Mouse (Mus musculus) liver, embryonic 14.5 days (tissue): ENCODE measurements around the gene Ankk1. TPM values are rescaled to one million over a fixed set of nuclear protein-coding genes. Genes with fewer than 3 reads are reported as not detected.

Source experiments
- ATAC-seq: fragments of 200-750 bp; cut with Nextera tagmentation; 2 replicates; pipeline ENCODE4 v1.8.0; 2017; ENCODE audit warnings: moderate number of reproducible peaks, mild to moderate bottlenecking, moderate library complexity; ENCODE audit not compliant: insufficient read depth
- DNase-seq, 3 experiments: peaks; one replicate each; pipeline ENCODE4 v3.0.0-alpha.2; 2012 to 2013; ENCODE audit warnings: low read depth in 3 of 3, low spot score in 3 of 3
- H3K27ac ChIP-seq: fragments of 300-500 bp; sonication (generic); 2 replicates; pipeline ENCODE4 v1.5.1; 2014; ENCODE audit warnings: moderate library complexity, mild to moderate bottlenecking, control low read depth, inconsistent platforms
- H3K27me3 ChIP-seq: fragments of 300-500 bp; sonication (generic); 2 replicates; pipeline ENCODE4 v1.6.1; 2014; ENCODE audit warnings: mild to moderate bottlenecking, low read length, moderate library complexity; ENCODE audit not compliant: control insufficient read depth, insufficient read depth
- H3K36me3 ChIP-seq: fragments of 300-500 bp; sonication (generic); replicated peaks from 2 replicates; pipeline ENCODE4 v1.6.1; 2014; ENCODE audit warnings: low read depth; ENCODE audit not compliant: control insufficient read depth, insufficient read depth
- H3K4me1 ChIP-seq, 2 experiments: fragments of 200-500 bp in 1 of 2; fragments of 300-500 bp in 1 of 2; sonication (generic) in 1 of 2; replicated peaks; 2 replicates each; pipeline ENCODE4 v1.6.1; 2012 to 2014; ENCODE audit warnings: antibody characterized with exemption in 1 of 2, inconsistent platforms in 1 of 2, low read length in 1 of 2; ENCODE audit not compliant: control insufficient read depth in 2 of 2, insufficient read depth in 2 of 2
- H3K4me2 ChIP-seq: fragments of 300-500 bp; sonication (generic); 2 replicates; pipeline ENCODE4 v1.6.1; 2014; ENCODE audit warnings: low read depth, mild to moderate bottlenecking, control low read depth, moderate library complexity
- H3K4me3 ChIP-seq, 2 experiments: fragments of 200-500 bp in 1 of 2; fragments of 300-500 bp in 1 of 2; sonication (generic) in 1 of 2; 2 replicates each; pipeline ENCODE4 v1.5.1; 2012 to 2014; ENCODE audit warnings: low read depth in 2 of 2, low read length in 2 of 2, mild to moderate bottlenecking in 2 of 2, control low read depth in 1 of 2, inconsistent platforms in 1 of 2, moderate library complexity in 1 of 2; ENCODE audit not compliant: insufficient read depth in 1 of 2
- H3K9ac ChIP-seq: fragments of 300-500 bp; sonication (generic); replicated peaks from 2 replicates; pipeline ENCODE4 v1.6.1; 2014; ENCODE audit warnings: mild to moderate bottlenecking, control low read depth, moderate library complexity
- H3K9me3 ChIP-seq: fragments of 300-500 bp; sonication (generic); 2 replicates; pipeline ENCODE4 v1.6.1; 2016; ENCODE audit warnings: low read length, mixed read lengths; ENCODE audit not compliant: control insufficient read depth
- CTCF ChIP-seq: IDR thresholded peaks from 2 replicates; pipeline ENCODE4 v1.5.1; 2016; ENCODE audit warnings: antibody characterized with exemption, low read depth, control low read depth
- EP300 ChIP-seq: IDR thresholded peaks from 2 replicates; pipeline ENCODE4 v1.6.1; 2016; ENCODE audit warnings: antibody characterized with exemption, low read depth
- WGBS: fragments of 180-500 bp; shearing (Covaris S2); extraction: QIAGEN DNeasy Blood & Tissue Kit; methylation state at CpG from one replicate; pipeline ENCODE4 v1.1.7; 2014; ENCODE audit not compliant: insufficient replicate concordance; 5-methylcytosine and 5-hydroxymethylcytosine counted together
- polyA plus RNA-seq, 2 experiments: library from polyadenylated mRNA; depleted of rRNA in 1 of 2; stranded (reverse) in 1 of 2; unstranded in 1 of 2; fragments of >200 nt; fragmentation: Nextera tagmentation in 1 of 2; extraction: Ambion mirVana in 1 of 2; gene quantifications; 2 replicates each; pipeline versions ENCODE4 v1.2.1 to v1.2.3; 2012 to 2014

The Ankk1 gene
- not detected in 2 replicates for polyA plus RNA-seq (2012; rRNA removed)
- not detected in 2 replicates for polyA plus RNA-seq (2014; fragmentation: Nextera tagmentation; extraction: Ambion mirVana)

GRCm38 (mm10) chr9:49426921-49427320, at the start of gene Ankk1:
Gene Ankk1 (minus strand): TSS chr9:49427021.
- Histone ChIP-seq H3K4me3 (no peak within 1 kb of the TSS), H3K27ac (no peak within 1 kb of the TSS), H3K9ac (no peak within 1 kb of the TSS), H3K4me1 (no peaks in the 10 kb centered on the region), H3K27me3 (no peaks in the 10 kb centered on the region), H3K36me3 (no peaks in the 10 kb centered on the region), H3K9me3 (no peaks in the 10 kb centered on the region), H3K4me2 (no peak within 1 kb of the TSS)
- 61% methylated on average over 7 of the region's 7 CpGs for WGBS
- TF ChIP-seq EP300 = no peak
- no peak for TF ChIP-seq CTCF
- ATAC-seq = no peak
- DNase-seq = no peak

- no peak for ATAC-seq
Observed at GRCm38 (mm10) chr9:49472126-49472525, 45.3 kb upstream of the Ankk1 start.

GRCm38 (mm10) chr9:49470946-49471345, 44.1 kb upstream of the Ankk1 start:
- H3K4me2 ChIP-seq = no peak overlapping the region
- H3K36me3 ChIP-seq = no peaks in the 10 kb centered on the region
- no peak overlapping the region for H3K27ac ChIP-seq
- WGBS = 69% methylated on average over 6 of the region's 6 CpGs
- H3K27me3 ChIP-seq = no peaks in the 10 kb centered on the region
- H3K4me3 ChIP-seq = no peak overlapping the region
- no peak for ATAC-seq
- no peak for DNase-seq
- no peak for TF ChIP-seq CTCF
- no peak for TF ChIP-seq EP300
- H3K9me3 ChIP-seq = no peaks in the 10 kb centered on the region
- no peaks in the 10 kb centered on the region for H3K4me1 ChIP-seq
- H3K9ac ChIP-seq = no peak overlapping the region

More at GRCm38 (mm10) chr9:49472126-49472525, 45.3 kb upstream of the Ankk1 start:
- no peak for DNase-seq
- no peak overlapping the region for H3K4me3 ChIP-seq
- no peaks in the 10 kb centered on the region for H3K27me3 ChIP-seq
- H3K4me1 ChIP-seq = no peaks in the 10 kb centered on the region
- H3K9me3 ChIP-seq = no peaks in the 10 kb centered on the region
- H3K36me3 ChIP-seq = no peaks in the 10 kb centered on the region
- no peak overlapping the region for H3K4me2 ChIP-seq
- TF ChIP-seq EP300 (no peak), CTCF (no peak)
- H3K9ac ChIP-seq = no peak overlapping the region
- H3K27ac ChIP-seq = no peak overlapping the region
- WGBS = 46% methylated on average over 11 of the region's 11 CpGs

GRCm38 (mm10) chr9:49470006-49470405, 43.2 kb upstream of the Ankk1 start:
- ATAC-seq (no peak), DNase-seq (no peak)
- H3K27ac ChIP-seq = no peak overlapping the region
- no peak overlapping the region for H3K4me2 ChIP-seq
- WGBS = 79% methylated on average over 19 of the region's 19 CpGs
- no peaks in the 10 kb centered on the region for H3K27me3 ChIP-seq
- H3K4me1 ChIP-seq = no peaks in the 10 kb centered on the region
- H3K9me3 ChIP-seq = no peaks in the 10 kb centered on the region
- H3K36me3 ChIP-seq = no peaks in the 10 kb centered on the region
- TF ChIP-seq CTCF (no peak), EP300 (no peak)
- H3K4me3 ChIP-seq = no peak overlapping the region
- H3K9ac ChIP-seq = no peak overlapping the region

GRCm38 (mm10) chr9:49456136-49456535, 29.3 kb upstream of the Ankk1 start:
- H3K4me1 ChIP-seq = no peaks in the 10 kb centered on the region
- H3K9ac ChIP-seq = no peak overlapping the region
- no peaks in the 10 kb centered on the region for H3K9me3 ChIP-seq
- H3K4me3 ChIP-seq = no peak overlapping the region
- ATAC-seq (no peak), DNase-seq (no peak)
- WGBS = 59% methylated on average over 3 of the region's 3 CpGs
- no peak for TF ChIP-seq EP300
- TF ChIP-seq CTCF = no peak
- H3K27ac ChIP-seq = no peak overlapping the region
- H3K4me2 ChIP-seq = no peak overlapping the region
- H3K36me3 ChIP-seq = no peaks in the 10 kb centered on the region
- H3K27me3 ChIP-seq = no peaks in the 10 kb centered on the region
